Mouse (Mus musculus) stomach, embryonic 16.5 days (tissue): Measurements from ENCODE around the gene Ak5. TPM values are rescaled to one million over a fixed set of nuclear protein-coding genes. Genes with fewer than 3 reads are reported as not detected.

Source experiments
- ATAC-seq: fragments of 200-750 bp; cut with Nextera tagmentation; 2 replicates; pipeline ENCODE4 v1.8.0; 2017; ENCODE audit warnings: moderate number of reproducible peaks, moderate TSS enrichment; ENCODE audit not compliant: insufficient read depth, low FRiP score
- H3K27ac ChIP-seq: fragments of 300-500 bp; sonication (generic); 2 replicates; pipeline ENCODE4 v1.5.1; 2014; ENCODE audit warnings: low read length
- H3K27me3 ChIP-seq: fragments of 300-500 bp; sonication (generic); 2 replicates; pipeline ENCODE4 v1.6.1; 2014; ENCODE audit warnings: low read length, control low read depth, mixed read lengths; ENCODE audit not compliant: control insufficient read depth, insufficient read depth
- H3K36me3 ChIP-seq: fragments of 300-500 bp; sonication (generic); 2 replicates; pipeline ENCODE4 v1.6.1; 2014; ENCODE audit warnings: low read length; ENCODE audit not compliant: control insufficient read depth, insufficient read depth
- H3K4me1 ChIP-seq: fragments of 300-500 bp; sonication (generic); 2 replicates; pipeline ENCODE4 v1.6.1; 2014; ENCODE audit warnings: low read length, control low read depth, mixed read lengths; ENCODE audit not compliant: control insufficient read depth, insufficient read depth
- H3K4me2 ChIP-seq: fragments of 300-500 bp; sonication (generic); 2 replicates; pipeline ENCODE4 v1.6.1; 2014; ENCODE audit warnings: low read depth, low read length, mixed read lengths
- H3K4me3 ChIP-seq: fragments of 300-500 bp; sonication (generic); replicated peaks from 2 replicates; pipeline ENCODE4 v1.5.1; 2014; ENCODE audit warnings: mild to moderate bottlenecking, low read length
- H3K9ac ChIP-seq: fragments of 300-500 bp; sonication (generic); 2 replicates; pipeline ENCODE4 v1.6.1; 2014; ENCODE audit warnings: low read length
- H3K9me3 ChIP-seq: fragments of 300-500 bp; sonication (generic); replicated peaks from 2 replicates; pipeline ENCODE4 v1.6.1; 2016; ENCODE audit warnings: low read length, control low read depth; ENCODE audit not compliant: control insufficient read depth
- WGBS: fragments of 180-500 bp; shearing (Covaris S2); extraction: QIAGEN DNeasy Blood & Tissue Kit; methylation state at CpG from one replicate; pipeline ENCODE4 v1.1.7; 2014; 5-methylcytosine and 5-hydroxymethylcytosine counted together
- polyA plus RNA-seq: library from polyadenylated mRNA; unstranded; fragments of >200 nt; fragmentation: Nextera tagmentation; extraction: Ambion mirVana; gene quantifications from 2 replicates; pipeline ENCODE4 v1.2.1, GENCODE M21; 2015

Gene Ak5
- polyA plus RNA-seq, 1 experiment from 2014 or later: 2.8 TPM

- 75% methylated on average over 8 of the region's 8 CpGs for WGBS
- Histone ChIP-seq H3K27ac (no peak overlapping the region), H3K4me2 (no peak overlapping the region), H3K9ac (no peak overlapping the region), H3K36me3 (no peaks in the 10 kb centered on the region), H3K9me3 (no peaks in the 10 kb centered on the region), H3K4me1 (no peaks in the 10 kb centered on the region), H3K4me3 (no peak overlapping the region), H3K27me3 (no peaks in the 10 kb centered on the region)
- ATAC-seq: no peak
These were observed 160.3 kb downstream of the Ak5 start for GRCm38 (mm10) chr3:152507900-152508299.

- no peak for ATAC-seq
- no peaks in the 10 kb centered on the region for H3K9me3 ChIP-seq
- 82% methylated on average over 2 of the region's 2 CpGs for WGBS
These were observed 169.0 kb downstream of the Ak5 start for GRCm38 (mm10) chr3:152498968-152499696.

GRCm38 (mm10) chr3:152497842-152498241 is 170.3 kb downstream of the Ak5 start:
- peak; percentile 35; the same call in 1 of the 2 replicates for ATAC-seq

More at GRCm38 (mm10) chr3:152498968-152499696, 169.0 kb downstream of the Ak5 start:
- H3K36me3 ChIP-seq: no peaks in the 10 kb centered on the region
- H3K9ac ChIP-seq: no peak overlapping the region
- no peak overlapping the region for H3K4me3 ChIP-seq
- no peak overlapping the region for H3K4me2 ChIP-seq
- no peaks in the 10 kb centered on the region for H3K27me3 ChIP-seq
- no peak overlapping the region for H3K27ac ChIP-seq
- H3K4me1 ChIP-seq: peaks cover 12% of the 10 kb centered on the region; the same call in 1 of the 2 replicates

GRCm38 (mm10) chr3:152497084-152497483 is 171.1 kb downstream of the Ak5 start:
- no peak overlapping the region for H3K9ac ChIP-seq
- no peak for ATAC-seq
- no peaks in the 10 kb centered on the region for H3K9me3 ChIP-seq
- H3K27me3 ChIP-seq: no peaks in the 10 kb centered on the region
- WGBS: 52% methylated on average over 7 of the region's 7 CpGs
- no peak overlapping the region for H3K27ac ChIP-seq
- H3K4me1 ChIP-seq: peaks cover 16% of the 10 kb centered on the region; the same call in 1 of the 2 replicates
- no peak overlapping the region for H3K4me3 ChIP-seq
- H3K36me3 ChIP-seq: no peaks in the 10 kb centered on the region
- H3K4me2 ChIP-seq: no peak overlapping the region

More at GRCm38 (mm10) chr3:152497842-152498241, 170.3 kb downstream of the Ak5 start:
- Histone ChIP-seq H3K9me3 (no peaks in the 10 kb centered on the region), H3K9ac (no peak overlapping the region), H3K4me2 (no peak overlapping the region), H3K4me3 (no peak overlapping the region), H3K27ac (no peak overlapping the region), H3K36me3 (no peaks in the 10 kb centered on the region), H3K4me1 (peaks cover 13% of the 10 kb centered on the region; the same call in 1 of the 2 replicates), H3K27me3 (no peaks in the 10 kb centered on the region)
- WGBS: 72% methylated on average over 2 of the region's 2 CpGs

- ATAC-seq: no peak
- H3K4me2 ChIP-seq: no peak overlapping the region
- H3K27me3 ChIP-seq: no peaks in the 10 kb centered on the region
- H3K9ac ChIP-seq: no peak overlapping the region
- H3K4me1 ChIP-seq: peaks cover 16% of the 10 kb centered on the region; the same call in 1 of the 2 replicates
- H3K36me3 ChIP-seq: no peaks in the 10 kb centered on the region
- no peaks in the 10 kb centered on the region for H3K9me3 ChIP-seq
- WGBS: 80% methylated on average over 8 of the region's 8 CpGs
- H3K27ac ChIP-seq: no peak overlapping the region
- no peak overlapping the region for H3K4me3 ChIP-seq
These were observed 172.7 kb downstream of the Ak5 start for GRCm38 (mm10) chr3:152495415-152495898.

- WGBS: 48% methylated on average over 12 of the region's 12 CpGs
These were observed 173.3 kb downstream of the Ak5 start for GRCm38 (mm10) chr3:152494667-152495360.

GRCm38 (mm10) chr3:152493813-152494212 is 174.3 kb downstream of the Ak5 start:
- 44% methylated on average over 2 of the region's 2 CpGs for WGBS
- ATAC-seq: no peak
- Histone ChIP-seq H3K4me2 (no peak overlapping the region), H3K36me3 (no peaks in the 10 kb centered on the region), H3K4me3 (no peak overlapping the region), H3K9ac (no peak overlapping the region), H3K9me3 (no peaks in the 10 kb centered on the region), H3K27ac (no peak overlapping the region), H3K4me1 (peaks cover 16% of the 10 kb centered on the region; the same call in 1 of the 2 replicates), H3K27me3 (no peaks in the 10 kb centered on the region)

More at GRCm38 (mm10) chr3:152494667-152495360, 173.3 kb downstream of the Ak5 start:
- Histone ChIP-seq H3K27me3 (no peaks in the 10 kb centered on the region), H3K27ac (no peak overlapping the region), H3K4me3 (no peak overlapping the region), H3K9me3 (no peaks in the 10 kb centered on the region), H3K36me3 (no peaks in the 10 kb centered on the region), H3K9ac (no peak overlapping the region), H3K4me2 (no peak overlapping the region), H3K4me1 (peaks cover 16% of the 10 kb centered on the region; the same call in 1 of the 2 replicates)
- no peak for ATAC-seq

- no peak for ATAC-seq
- no peak overlapping the region for H3K4me2 ChIP-seq
- H3K9me3 ChIP-seq: no peaks in the 10 kb centered on the region
- H3K9ac ChIP-seq: no peak overlapping the region
- peaks cover 16% of the 10 kb centered on the region; the same call in 1 of the 2 replicates for H3K4me1 ChIP-seq
- 77% methylated on average over 6 of the region's 6 CpGs for WGBS
- H3K27ac ChIP-seq: no peak overlapping the region
- H3K4me3 ChIP-seq: no peak overlapping the region
- no peaks in the 10 kb centered on the region for H3K27me3 ChIP-seq
- H3K36me3 ChIP-seq: no peaks in the 10 kb centered on the region
These were observed 175.9 kb downstream of the Ak5 start for GRCm38 (mm10) chr3:152492241-152492640.

- Histone ChIP-seq H3K4me2 (no peak overlapping the region), H3K36me3 (no peaks in the 10 kb centered on the region), H3K4me1 (peaks cover 4% of the 10 kb centered on the region; the same call in 1 of the 2 replicates), H3K4me3 (no peak overlapping the region), H3K9me3 (no peaks in the 10 kb centered on the region), H3K9ac (no peak overlapping the region), H3K27ac (no peak overlapping the region), H3K27me3 (no peaks in the 10 kb centered on the region)
- ATAC-seq: no peak
- WGBS: 83% methylated on average over 5 of the region's 5 CpGs
These were observed 177.7 kb downstream of the Ak5 start for GRCm38 (mm10) chr3:152490423-152490822.
